Mouse (Mus musculus) embryonic fibroblast, embryonic 13.5 days (primary cell): ENCODE measurements around the gene Atp6v1g2.

ENCODE experiments used
- CTCF ChIP-seq: IDR thresholded peaks from 2 replicates; pipeline ENCODE4 v1.5.1; 2011; ENCODE audit warnings: mild to moderate bottlenecking, control low read depth, low read length, moderate library complexity, borderline replicate concordance; ENCODE audit not compliant: insufficient read depth
- POLR2A ChIP-seq: IDR thresholded peaks from 2 replicates; pipeline ENCODE4 v1.6.1; 2011; ENCODE audit warnings: low read depth, mild to moderate bottlenecking, control low read depth, low read length, moderate library complexity

DNA sequence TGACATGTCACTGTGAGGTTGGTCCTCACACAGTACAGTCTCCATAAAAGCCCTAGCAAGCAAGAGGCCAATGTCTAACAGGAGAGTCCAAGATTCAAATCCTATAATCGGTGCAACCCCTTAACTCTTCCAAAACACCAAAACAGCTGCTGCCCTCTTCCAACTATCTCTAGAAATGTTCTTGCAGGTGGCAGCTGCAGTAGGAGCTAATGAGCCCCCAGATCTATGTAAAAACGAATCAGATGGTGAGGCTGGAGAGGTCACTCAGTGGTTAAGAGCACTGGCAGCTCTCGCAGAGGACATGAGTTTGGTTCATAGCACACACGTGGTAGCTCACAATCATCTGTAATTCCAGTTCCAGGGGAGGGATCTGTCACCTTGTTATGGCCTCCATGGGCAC, 22.2 kb downstream of the Atp6v1g2 start:
- TF ChIP-seq CTCF (no peak), POLR2A (no peak)
